Mouse (Mus musculus): ENCODE measurements around the gene Angel1. TPM values are rescaled to one million over a fixed set of nuclear protein-coding genes. Genes with fewer than 3 reads are reported as not detected.

Gene Angel1
- total and polyA plus RNA-seq, 2 experiments from 2014 or later, result 9.3 to 10.0 TPM

DNA sequence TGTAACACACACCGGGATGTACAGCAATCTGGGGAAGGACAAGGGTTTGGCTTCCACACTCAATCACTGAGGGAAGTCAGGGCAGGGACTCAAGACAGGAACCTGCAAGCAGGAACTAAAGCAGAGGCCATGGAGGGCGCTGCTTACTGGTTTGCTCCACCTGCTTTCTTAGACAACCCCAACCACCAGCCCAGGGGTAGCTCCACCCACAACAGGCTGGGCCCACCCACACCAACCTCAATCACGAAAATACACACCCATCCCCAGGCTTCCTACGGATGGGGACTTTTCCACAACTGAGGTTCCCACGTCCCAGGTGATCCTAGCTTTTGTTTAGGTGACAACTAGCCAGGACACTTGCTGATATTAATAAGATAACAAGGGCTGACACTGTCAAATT is 20.4 kb downstream of the Angel1 start:
- Histone ChIP-seq H3K4me1 (ENCODE audit: insufficient read depth, low read length) (no peaks in the 10 kb centered on the region), H3K36me3 (ENCODE audit: insufficient read depth, low read length) (0 out of 2 replicates have a peak, but pooled peaks cover 4% of the 10 kb centered on the region), H3K9ac (replicated peaks; ENCODE audit: low read length) (no peak overlapping the region), H3K4me2 (ENCODE audit: low read depth, low read length) (no peak overlapping the region), H3K4me3 (ENCODE audit: low read length) (no peak overlapping the region), H3K27ac (no peak overlapping the region), H3K9me3 (ENCODE audit: low read length) (no peaks in the 10 kb centered on the region), H3K27me3 (ENCODE audit: insufficient read depth, low read length) (no peaks in the 10 kb centered on the region)
- WGBS, result 83% methylated on average over 5 of the region's 5 CpGs
- DNase-seq (ENCODE audit: low spot score), result no peak
- no peak for TF ChIP-seq CTCF (IDR thresholded peaks at IDR 0.05; ENCODE audit: low read depth)
- no peak for ATAC-seq

DNA sequence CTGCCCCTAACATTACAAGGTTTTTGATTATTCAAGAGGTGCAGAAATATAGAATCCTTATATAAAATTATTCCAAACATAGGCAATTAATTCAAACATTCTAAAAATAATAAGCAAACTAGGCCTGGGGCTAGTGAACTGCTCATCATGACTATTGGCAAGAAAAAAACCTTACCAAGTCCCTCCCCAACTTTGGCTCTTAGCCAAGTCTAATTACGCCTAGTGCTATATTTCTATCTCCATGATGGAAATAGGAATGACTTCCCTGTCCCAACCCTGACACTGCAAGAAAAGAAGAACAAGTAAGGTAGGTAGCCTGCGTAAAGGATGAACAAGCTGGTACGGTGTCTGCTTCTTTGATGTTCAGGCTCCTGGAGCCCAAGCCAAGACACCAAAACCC is 23.6 kb downstream of the Angel1 start:
- Histone ChIP-seq H3K36me3 (ENCODE audit: insufficient read depth, low read length) (0 out of 2 replicates have a peak, but pooled peaks cover 4% of the 10 kb centered on the region), H3K4me2 (ENCODE audit: low read depth, low read length) (no peak overlapping the region), H3K4me1 (ENCODE audit: insufficient read depth, low read length) (0 out of 2 replicates have a peak, but pooled peaks cover 8% of the 10 kb centered on the region), H3K9ac (replicated peaks; ENCODE audit: low read length) (no peak overlapping the region), H3K9me3 (ENCODE audit: low read length) (no peaks in the 10 kb centered on the region), H3K27ac (no peak overlapping the region), H3K27me3 (ENCODE audit: insufficient read depth, low read length) (no peaks in the 10 kb centered on the region), H3K4me3 (ENCODE audit: low read length) (no peak overlapping the region)
- no peak for TF ChIP-seq CTCF (IDR thresholded peaks at IDR 0.05; ENCODE audit: low read depth)
- DNase-seq (ENCODE audit: low spot score) (no peak), ATAC-seq (no peak)
- 86% methylated on average over 3 of the region's 3 CpGs for WGBS

DNA sequence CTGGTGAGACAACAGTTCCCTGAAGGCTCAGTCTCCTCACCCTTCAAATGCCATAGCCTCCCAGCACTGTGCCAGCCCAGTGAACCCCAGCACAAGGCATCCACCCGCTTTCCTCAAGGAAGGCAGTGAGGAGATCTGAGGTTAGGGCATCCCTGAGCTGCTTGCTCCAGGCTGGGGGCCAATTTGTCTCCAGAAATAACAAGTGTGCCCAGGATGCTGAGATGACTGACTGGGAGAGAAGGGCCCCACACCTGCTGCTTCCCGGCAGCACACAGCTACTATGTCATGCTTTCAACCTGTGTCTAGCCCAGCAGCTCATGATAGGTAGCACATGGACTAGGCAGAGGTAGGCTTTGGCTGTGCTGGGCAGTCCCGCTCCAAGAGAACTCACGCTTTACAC is 24.8 kb downstream of the Angel1 start:
- ATAC-seq, result no peak
- Histone ChIP-seq H3K4me3 (ENCODE audit: low read length) (no peak overlapping the region), H3K9ac (replicated peaks; ENCODE audit: low read length) (no peak overlapping the region), H3K27me3 (ENCODE audit: insufficient read depth, low read length) (no peaks in the 10 kb centered on the region), H3K27ac (peak overlapping the region; percentile 75), H3K36me3 (ENCODE audit: insufficient read depth, low read length) (peaks cover 5% of the 10 kb centered on the region; the same call in 1 of the 2 replicates), H3K4me1 (ENCODE audit: insufficient read depth, low read length) (0 out of 2 replicates have a peak, but pooled peaks cover 8% of the 10 kb centered on the region), H3K9me3 (ENCODE audit: low read length) (no peaks in the 10 kb centered on the region), H3K4me2 (ENCODE audit: low read depth, low read length) (no peak overlapping the region)
- TF ChIP-seq CTCF (IDR thresholded peaks at IDR 0.05; ENCODE audit: low read depth), result no peak
- no peak for DNase-seq (ENCODE audit: low spot score)
- 82% methylated on average over 4 of the region's 4 CpGs for WGBS

DNA sequence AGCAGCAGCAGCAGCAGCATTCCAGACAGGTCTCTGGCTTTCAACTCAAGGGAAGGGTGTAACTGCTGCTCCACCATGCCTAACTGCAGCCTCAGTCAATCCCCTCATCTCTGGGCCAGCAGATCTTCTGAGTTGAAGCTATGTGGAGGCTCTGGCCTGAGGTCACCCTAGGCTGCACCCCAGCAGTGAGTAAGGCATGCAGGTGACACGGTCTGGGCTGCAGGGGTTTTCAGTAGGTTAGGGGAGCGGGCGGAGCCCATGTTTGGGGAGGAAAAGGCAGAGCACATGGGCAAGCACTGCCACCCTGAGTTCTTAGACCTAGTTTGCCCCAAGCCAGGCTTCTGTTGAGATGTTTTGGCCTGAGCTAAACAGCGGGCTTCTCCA is 25.3 kb downstream of the Angel1 start:
- H3K27me3 ChIP-seq (ENCODE audit: insufficient read depth, low read length), result no peaks in the 10 kb centered on the region
- H3K4me3 ChIP-seq (ENCODE audit: low read length), result no peak overlapping the region
- DNase-seq (ENCODE audit: low spot score) (no peak), ATAC-seq (no peak)
- peaks cover 11% of the 10 kb centered on the region; the same call in 1 of the 2 replicates for H3K36me3 ChIP-seq (ENCODE audit: insufficient read depth, low read length)
- H3K27ac ChIP-seq, result peak overlapping the region; percentile 75
- WGBS, result 71% methylated on average over 4 of the region's 4 CpGs
- 0 out of 2 replicates have a peak, but pooled peaks cover 8% of the 10 kb centered on the region for H3K4me1 ChIP-seq (ENCODE audit: insufficient read depth, low read length)
- no peak overlapping the region for H3K9ac ChIP-seq (replicated peaks; ENCODE audit: low read length)
- H3K9me3 ChIP-seq (ENCODE audit: low read length), result no peaks in the 10 kb centered on the region
- no peak overlapping the region for H3K4me2 ChIP-seq (ENCODE audit: low read depth, low read length)
- no peak for TF ChIP-seq CTCF (IDR thresholded peaks at IDR 0.05; ENCODE audit: low read depth)

DNA sequence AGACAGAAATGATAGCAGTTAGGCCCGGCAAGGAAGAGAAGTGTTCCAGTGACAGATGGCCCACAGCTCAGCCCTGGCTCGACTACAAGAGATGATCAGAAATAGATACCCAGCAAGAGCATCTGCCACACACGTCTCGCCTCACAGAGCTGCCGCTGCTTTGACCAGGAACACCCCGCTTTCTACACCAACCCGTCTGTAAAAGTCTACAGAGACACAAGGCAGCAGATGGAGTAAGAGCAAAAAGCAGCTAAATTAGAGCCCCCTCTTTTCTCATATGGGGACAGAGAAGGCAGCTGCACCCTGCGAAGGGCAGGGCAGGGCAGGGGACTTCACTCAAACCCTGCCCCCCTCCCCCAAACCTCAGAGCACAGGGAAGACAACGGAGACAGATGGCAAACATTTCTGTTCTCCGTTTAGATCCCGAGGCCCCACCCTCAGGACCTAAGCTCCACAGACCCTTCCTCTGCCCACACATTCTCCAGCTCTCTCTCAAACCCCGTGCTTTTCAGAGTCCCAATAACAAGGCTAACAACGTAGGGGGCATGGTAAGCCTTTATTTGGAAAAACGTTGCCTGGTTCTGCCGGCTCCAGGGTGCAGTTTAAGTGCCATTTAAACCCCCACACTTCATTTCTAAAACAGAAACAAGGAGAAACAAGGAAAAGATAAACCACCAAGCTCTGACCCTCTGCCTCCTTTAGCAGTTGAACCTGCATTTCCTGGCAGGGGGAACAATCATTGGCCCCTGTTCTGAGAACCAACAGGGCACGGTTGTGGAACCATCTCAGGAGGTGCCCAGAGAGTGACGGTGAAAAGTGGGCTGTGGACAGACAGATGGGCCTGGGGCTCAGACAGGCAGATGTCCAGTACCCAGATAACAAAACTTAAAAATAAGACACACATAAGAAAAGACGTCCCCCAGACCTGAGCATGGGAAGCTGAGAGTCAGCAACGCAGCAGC is 26.0 kb downstream of the Angel1 start:
- 19% methylated on average over 19 of the region's 19 CpGs for WGBS
- Histone ChIP-seq H3K36me3 (ENCODE audit: insufficient read depth, low read length) (peaks cover 15% of the 10 kb centered on the region; the same call in 1 of the 2 replicates), H3K9me3 (ENCODE audit: low read length) (no peaks in the 10 kb centered on the region), H3K9ac (replicated peaks; ENCODE audit: low read length) (0 out of 2 replicates have a peak overlapping the region, but pooled peaks have one; percentile 3), H3K27me3 (ENCODE audit: insufficient read depth, low read length) (no peaks in the 10 kb centered on the region), H3K4me3 (ENCODE audit: low read length) (no peak overlapping the region), H3K4me1 (ENCODE audit: insufficient read depth, low read length) (0 out of 2 replicates have a peak, but pooled peaks cover 8% of the 10 kb centered on the region), H3K27ac (peak overlapping the region; percentile 75), H3K4me2 (ENCODE audit: low read depth, low read length) (peak overlapping the region; percentile 1; the same call in 1 of the 2 replicates)
- DNase-seq (ENCODE audit: low spot score) (peak; percentile 81), ATAC-seq (peak; percentile 73)
- TF ChIP-seq CTCF (IDR thresholded peaks at IDR 0.05; ENCODE audit: low read depth), result no peak

DNA sequence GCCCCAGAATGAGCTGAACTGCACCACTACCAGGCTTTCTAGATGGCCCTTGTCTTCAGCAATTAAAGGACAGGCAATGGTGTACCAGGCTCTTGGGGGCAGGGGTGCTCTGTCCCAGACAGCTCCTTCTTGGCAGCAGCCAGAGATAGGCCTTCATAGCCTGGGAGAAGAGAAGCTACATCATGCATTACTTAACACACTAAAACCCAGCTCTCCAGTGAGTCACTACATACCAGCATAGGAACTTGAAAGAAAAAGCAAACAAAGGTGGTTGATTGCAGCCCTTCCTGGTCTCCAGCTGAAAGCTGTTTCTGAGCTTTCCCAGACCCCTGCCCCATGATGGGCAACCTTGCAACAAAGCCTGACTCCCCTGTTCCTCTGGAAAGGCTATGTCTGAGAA is 27.7 kb downstream of the Angel1 start:
- peaks cover 11% of the 10 kb centered on the region; the same call in 1 of the 2 replicates for H3K36me3 ChIP-seq (ENCODE audit: insufficient read depth, low read length)
- H3K4me3 ChIP-seq (ENCODE audit: low read length), result no peak overlapping the region
- 0 out of 2 replicates have a peak, but pooled peaks cover 8% of the 10 kb centered on the region for H3K4me1 ChIP-seq (ENCODE audit: insufficient read depth, low read length)
- DNase-seq (ENCODE audit: low spot score) (no peak), ATAC-seq (no peak)
- peak overlapping the region; percentile 75; the same call in 1 of the 2 replicates for H3K27ac ChIP-seq
- no peaks in the 10 kb centered on the region for H3K27me3 ChIP-seq (ENCODE audit: insufficient read depth, low read length)
- TF ChIP-seq CTCF (IDR thresholded peaks at IDR 0.05; ENCODE audit: low read depth), result no peak
- no peaks in the 10 kb centered on the region for H3K9me3 ChIP-seq (ENCODE audit: low read length)
- H3K4me2 ChIP-seq (ENCODE audit: low read depth, low read length), result no peak overlapping the region
- H3K9ac ChIP-seq (replicated peaks; ENCODE audit: low read length), result no peak overlapping the region

Data from hindbrain, postnatal 0 days (tissue).